Mouse (Mus musculus) brain, adult 10 weeks (tissue): Measurements from ENCODE around the gene Gnas. TPM values are rescaled to one million over a fixed set of nuclear protein-coding genes. Genes with fewer than 3 reads are reported as not detected.

ENCODE experiments used
- polyA plus RNA-seq: library from polyadenylated mRNA; stranded (reverse); fragments of 350-450 nt; fragmentation: Illumina TruSeq; extraction: RNeasy Lipid Tissue Mini Kit (QIAGEN cat#74804); gene quantifications from one replicate; pipeline ENCODE4 v1.2.3, GENCODE M21; 2015; ENCODE audit warnings: low read depth, low replicate concordance

Gene Gnas
- polyA plus RNA-seq, result 1,859 TPM

DNA sequence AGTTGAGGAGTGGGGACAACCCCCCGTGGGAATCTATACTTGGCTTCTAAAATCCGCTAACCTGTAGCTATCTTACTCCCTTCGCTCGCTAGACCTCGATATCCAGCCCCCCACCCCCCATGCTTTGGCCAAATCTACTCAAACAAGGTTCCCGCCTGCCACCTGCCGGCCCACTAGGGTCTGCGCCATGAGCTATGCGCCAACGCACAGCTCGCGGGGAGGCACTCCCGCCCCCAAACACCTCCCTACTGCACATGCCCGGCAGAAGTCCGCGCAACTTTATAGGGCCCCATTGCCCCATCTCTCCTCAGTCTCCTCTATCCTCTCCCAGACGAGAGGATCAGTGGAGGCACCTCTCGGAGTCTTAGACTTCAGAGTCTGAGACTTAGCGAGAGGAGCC, at the start of gene Gnas:
Gnas (plus strand) TSS at position 310 of the 400 bp plus-strand sequence.

DNA sequence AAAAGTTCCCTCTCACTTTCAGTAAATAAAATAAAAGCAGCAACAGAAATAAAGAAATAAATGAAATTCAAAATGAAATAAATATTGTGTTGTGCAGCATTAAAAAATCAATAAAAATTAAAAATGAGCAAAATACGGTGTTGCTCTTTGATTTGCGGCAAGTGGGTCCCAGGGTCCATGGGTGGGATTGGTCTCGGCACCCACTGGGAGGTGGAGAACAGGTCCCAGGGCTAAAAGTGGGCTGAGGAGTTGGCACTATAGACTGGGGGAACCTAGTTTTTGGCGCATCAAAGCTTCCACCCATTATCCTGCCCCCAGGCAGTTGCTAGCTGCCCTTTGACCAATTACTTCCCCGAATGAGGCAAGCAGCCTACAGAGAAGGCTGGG, 62.5 kb downstream of the Gnas start, which contains the start of gene Gm20721:
Gm20721 (minus strand) TSS at position 101 of the 387 bp plus-strand sequence.

Other genes with a start within 250 kb of the Gnas start
- gene Stx16, start 208.0 kb upstream of the Gnas start, polyA plus RNA-seq, result 53.3 TPM
- 17.4 TPM for gene Npepl1, start 174.0 kb upstream of the Gnas start, polyA plus RNA-seq
- not detected for gene Gm20721, start 62.4 kb downstream of the Gnas start, polyA plus RNA-seq
- 49.5 TPM for gene Nelfcd, start 131.5 kb downstream of the Gnas start, polyA plus RNA-seq
- gene Ctsz, start 154.7 kb downstream of the Gnas start, polyA plus RNA-seq, result 52.0 TPM
- not detected for gene Tubb1, start 166.4 kb downstream of the Gnas start, polyA plus RNA-seq
- 762 TPM for gene Atp5e, start 179.8 kb downstream of the Gnas start, polyA plus RNA-seq
- 90.7 TPM for gene Prelid3b, start 188.8 kb downstream of the Gnas start, polyA plus RNA-seq